Mouse (Mus musculus) left cerebral cortex, adult 8-10 months (tissue): Measurements from ENCODE around the gene Slc25a23. TPM values are rescaled to one million over a fixed set of nuclear protein-coding genes. Genes with fewer than 3 reads are reported as not detected.
"Not testable (repeated sequence)": the region's sequence is repeated elsewhere in the genome, so short reads cannot be mapped to it uniquely, and the experiment has no call there.

Experiments
- DNase-seq, 2 experiments: peaks; one replicate each; pipeline ENCODE4 v3.0.0; 2022; ENCODE audit warnings: low spot score in 2 of 2
- total RNA-seq, 4 experiments: library from RNA; stranded (reverse); gene quantifications; 2 replicates each; pipeline ENCODE4 v1.2.4; 2022

The Slc25a23 gene
- total RNA-seq, 4 experiments from 2014 or later = 313 to 347 (median 323) TPM

- DNase-seq = no peak
These were observed 17.3 kb upstream of the Slc25a23 start for GRCm38 (mm10) chr17:57076916-57077315.

DNA sequence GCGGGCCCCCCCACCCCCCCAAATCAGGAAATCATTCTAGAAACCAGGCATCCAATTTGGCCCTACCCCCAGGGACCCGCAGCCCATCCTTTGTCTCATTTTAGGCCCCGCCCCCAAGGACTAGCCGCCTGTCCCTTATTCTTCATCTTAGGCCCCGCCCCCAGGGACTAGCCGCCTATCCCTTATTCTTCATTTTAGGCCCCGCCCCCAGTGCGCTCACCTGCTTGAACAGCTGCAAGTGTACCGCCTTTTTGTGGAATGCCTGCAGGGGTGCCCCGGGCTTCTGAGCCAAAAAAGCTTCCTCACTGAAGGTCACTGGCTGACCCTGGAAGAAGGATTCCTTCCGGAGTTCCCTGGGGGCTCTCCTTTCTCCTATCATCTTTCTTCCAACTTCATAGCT is 11.0 kb upstream of the Slc25a23 start:
- no peak for DNase-seq

GRCm38 (mm10) chr17:57070272-57070671 is 10.6 kb upstream of the Slc25a23 start:
- DNase-seq = no peak

DNA sequence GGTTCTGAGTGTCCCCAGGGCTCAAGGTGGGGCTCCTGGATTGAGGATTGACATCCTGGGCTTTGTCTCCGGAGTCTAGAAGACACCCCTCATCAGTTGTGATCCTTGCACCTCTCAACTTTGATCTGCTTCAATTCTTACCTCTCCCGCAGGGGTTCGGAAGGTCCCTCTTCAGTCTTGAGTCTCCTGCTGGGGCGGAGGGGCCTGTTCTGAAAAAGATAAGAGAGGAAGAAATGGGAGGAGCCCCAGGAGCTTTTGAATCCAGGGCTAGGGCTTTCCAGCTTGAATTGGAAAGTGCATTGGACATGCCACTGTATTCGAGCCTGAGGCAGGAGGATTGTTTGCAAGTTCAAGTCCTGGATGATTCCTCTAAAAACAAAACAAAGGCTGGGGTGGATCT is 7.2 kb upstream of the Slc25a23 start:
- no peak for DNase-seq

DNA sequence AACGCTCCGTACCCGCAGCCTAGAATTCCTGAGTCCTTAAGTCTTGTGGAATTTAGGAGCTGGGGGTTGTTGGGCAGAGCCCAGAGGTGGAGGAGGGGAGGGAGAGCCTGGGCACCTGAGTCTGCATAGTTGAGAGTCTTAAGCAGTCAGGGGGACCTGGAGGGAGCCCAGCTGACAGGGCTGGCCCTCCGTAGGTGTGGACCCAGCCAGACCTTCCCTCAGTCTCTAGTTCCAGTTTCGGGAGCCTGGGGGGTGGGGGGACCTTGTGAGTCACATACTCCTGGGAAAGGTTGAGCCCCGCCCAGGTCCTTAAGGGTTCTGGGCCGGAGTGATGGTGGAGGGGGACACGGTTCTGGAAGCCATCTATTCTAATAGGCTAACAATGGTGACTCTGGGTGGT is 3.4 kb upstream of the Slc25a23 start:
- DNase-seq = no peak

DNA sequence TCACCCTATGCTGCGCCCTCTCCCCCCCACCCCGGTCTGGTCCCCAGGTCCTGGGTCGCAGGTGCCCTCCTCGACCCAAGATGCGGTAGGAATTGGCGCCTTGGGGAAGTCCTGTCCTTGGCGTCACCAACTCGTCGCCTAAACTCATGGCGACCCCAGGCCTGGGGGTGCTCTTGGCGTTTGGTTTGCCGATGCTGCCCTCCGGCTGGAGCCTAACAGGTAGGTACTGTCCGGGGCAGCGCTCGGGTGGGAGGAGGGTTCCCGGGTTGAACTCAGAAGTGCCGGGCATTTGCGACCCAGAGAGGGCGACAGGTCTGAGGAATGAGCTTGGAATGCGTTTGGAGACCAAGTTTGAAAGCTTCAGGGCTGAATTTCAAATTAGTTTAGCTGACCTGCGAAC is 2.9 kb upstream of the Slc25a23 start:
- no peak for DNase-seq

- no peak for DNase-seq
These were observed 2.4 kb upstream of the Slc25a23 start for GRCm38 (mm10) chr17:57062011-57062521.

DNA sequence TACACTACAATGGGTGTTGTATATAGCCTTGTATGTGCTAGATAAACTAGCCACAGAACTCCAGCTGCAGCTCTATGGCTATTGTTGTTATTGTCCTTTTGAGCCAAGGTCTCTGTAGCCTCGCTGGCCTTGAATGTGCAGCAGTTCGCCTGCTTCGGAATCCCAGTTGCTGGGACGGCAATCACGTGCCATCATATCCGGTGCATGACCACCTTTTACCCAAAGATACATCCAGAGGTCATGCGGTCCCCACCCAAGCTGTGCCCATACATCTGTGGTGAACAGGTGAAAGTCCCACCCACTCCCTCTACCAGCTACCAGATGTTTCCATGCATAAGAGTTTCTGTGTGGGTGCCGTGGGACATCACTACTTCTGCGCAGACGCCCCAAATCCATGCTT is 1.4 kb upstream of the Slc25a23 start:
- DNase-seq = peak in 1 of 2 experiments; percentile 41

DNA sequence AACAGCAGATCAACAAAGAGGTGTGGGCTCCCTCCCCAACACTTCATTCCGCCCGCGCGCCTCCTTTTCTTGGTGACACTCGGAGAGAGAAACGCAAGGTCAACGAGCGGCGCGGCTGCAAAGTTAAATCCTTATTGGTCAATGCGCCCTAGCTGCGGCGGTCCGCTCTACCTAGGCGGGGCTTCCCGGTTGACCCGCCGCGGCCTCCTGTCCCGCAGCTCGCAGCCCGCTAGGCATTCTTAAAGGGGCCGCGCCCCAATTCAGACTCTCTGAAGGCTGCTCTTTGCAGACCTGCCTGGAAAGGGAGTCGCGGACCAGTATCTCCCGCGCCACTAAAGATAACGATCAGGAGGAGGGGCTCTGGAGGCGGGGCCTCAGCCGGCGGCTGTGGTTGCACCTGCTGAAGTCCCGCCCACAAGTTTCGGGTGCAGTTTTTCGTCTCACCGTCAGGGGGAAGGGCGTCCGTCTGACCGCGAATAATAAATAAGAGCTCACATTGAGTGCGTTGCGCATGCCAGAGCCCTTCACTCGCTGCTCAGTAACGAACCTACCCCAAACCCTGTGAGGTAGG is 653 bp upstream of the Slc25a23 start:
- DNase-seq = peak; percentile 95 to 96

GRCm38 (mm10) chr17:57058891-57059485 is 675 bp downstream of the Slc25a23 start, which contains the start of gene Crb3:
Crb3 (plus strand) TSS chr17:57059105.
- peak in 1 of 2 experiments; percentile 52 for DNase-seq

- DNase-seq = no peak
These were observed 3.4 kb downstream of the Slc25a23 start for GRCm38 (mm10) chr17:57056246-57056645.

DNA sequence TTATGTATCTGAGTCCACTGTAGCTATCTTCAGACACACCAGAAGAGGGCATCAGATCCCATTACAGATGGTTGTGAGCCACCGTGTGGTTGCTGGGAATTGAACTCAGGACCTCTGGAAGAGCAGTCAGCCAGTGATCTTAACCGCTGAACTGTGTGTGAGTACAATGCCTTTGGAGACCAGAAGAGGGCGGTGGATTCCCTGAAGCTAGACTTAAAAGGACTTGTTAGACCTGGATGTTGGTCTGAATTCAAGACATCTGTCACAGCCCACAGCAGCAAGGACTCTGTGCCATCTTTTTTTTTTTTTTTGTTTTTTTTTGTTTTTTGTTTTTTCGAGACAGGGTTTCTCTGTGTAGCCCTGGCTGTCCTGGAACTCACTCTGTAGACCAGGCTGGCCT is 8.0 kb downstream of the Slc25a23 start:
- DNase-seq = not testable (repeated sequence)

GRCm38 (mm10) chr17:57048816-57049215 is 10.8 kb downstream of the Slc25a23 start:
- DNase-seq = no peak

DNA sequence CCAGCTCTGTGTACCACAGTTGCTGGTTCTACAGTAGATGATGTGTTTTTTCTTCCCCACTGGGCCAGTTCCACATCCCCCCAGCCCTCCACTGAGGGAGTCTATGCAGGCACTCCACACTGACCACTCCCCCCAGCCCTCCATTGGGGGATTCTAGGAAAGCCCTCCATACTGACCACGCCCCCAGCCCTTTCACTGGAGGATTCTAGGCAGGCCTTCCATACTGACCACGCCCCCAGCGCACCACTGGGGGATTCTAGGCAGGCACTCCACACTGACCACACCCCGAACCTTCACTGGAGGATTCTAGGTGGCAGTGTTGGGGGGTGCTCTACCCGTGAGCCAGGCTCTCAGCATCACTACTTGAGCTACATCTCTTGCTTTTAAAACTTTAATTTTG is 12.3 kb downstream of the Slc25a23 start:
- DNase-seq = no peak

GRCm38 (mm10) chr17:57041554-57041953 is 18.1 kb downstream of the Slc25a23 start, which contains the start of gene Slc25a41:
Slc25a41 (minus strand) TSS chr17:57041654.
- DNase-seq = no peak

- no peak for DNase-seq
These were observed 20.7 kb downstream of the Slc25a23 start for GRCm38 (mm10) chr17:57038978-57039377.

GRCm38 (mm10) chr17:57032854-57033253 is 26.8 kb downstream of the Slc25a23 start:
- DNase-seq = no peak

DNA sequence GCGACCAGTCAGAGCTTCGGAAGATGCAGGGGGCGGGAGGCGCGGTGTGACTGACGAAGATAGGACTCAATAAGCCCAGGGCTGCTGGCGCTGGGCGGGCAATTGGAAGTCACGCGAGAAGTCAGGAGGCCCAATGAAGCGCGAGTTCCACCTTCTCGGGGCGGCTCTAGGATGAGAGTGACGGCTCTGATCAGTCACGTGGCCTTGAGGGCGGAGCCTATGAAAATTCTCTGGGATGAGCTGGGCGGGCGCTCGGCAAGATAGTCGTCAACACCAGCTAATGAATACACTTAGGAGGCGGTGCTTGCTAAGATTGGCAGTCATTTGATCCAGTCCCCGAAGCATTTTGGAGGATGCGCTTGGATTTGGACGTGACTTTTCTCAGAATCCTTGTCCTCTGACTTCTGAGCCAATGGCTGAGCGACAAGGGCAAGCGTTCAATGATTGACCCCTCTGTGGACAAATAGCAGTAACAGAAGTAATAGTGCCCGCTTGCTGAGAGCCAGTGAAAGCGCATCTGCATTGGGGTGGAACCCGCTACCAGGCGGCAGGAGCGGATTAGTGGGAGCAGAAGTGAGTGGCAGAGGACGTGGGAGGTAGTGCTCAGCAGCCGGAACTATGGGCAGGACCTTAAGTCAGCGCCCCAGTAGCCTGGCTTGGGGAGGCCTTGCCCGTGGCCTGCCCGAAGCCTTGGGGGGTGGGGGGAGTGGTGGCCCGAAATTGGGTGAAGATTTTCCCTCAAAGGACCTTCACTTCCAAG is 27.8 kb downstream of the Slc25a23 start:
- DNase-seq = peak; percentile 96 to 100

DNA sequence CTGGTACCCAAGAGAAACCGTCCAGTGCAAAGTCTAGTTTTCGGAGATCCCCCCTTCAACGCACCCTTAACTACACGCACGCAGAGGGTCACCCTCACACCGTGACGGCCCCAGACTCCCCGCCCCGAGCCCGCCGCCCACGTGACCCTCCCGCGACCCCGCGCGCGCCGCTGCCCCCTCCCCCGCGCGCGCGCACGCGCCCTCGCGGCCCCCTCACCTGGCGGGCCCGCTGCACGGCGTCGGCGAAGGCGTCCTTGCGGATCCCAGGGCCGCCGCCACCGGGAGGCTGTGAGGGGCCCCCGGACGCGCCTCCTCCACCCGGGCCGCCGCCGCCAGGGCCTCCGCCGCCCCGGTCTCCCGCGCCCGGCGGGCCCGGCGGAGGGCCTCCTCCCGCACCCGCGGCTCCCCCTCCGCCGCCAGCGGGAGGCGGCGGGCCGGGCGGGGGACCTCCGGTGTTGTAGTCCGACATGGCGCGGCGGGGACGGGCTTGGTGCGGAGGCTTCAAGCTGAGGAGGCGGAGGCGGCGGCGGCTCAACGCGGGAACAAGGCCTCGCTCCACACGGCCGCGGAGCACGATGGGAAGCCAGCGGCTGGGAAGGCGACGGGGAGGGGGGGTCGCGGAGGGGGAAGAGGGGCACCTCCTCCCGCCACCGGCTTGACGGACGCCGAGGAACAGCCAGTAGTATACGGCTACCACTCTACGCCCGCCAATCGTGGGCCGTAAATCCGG is 28.6 kb downstream of the Slc25a23 start, which contains the start of gene Khsrp:
TSS of gene Khsrp (minus strand) at position 592 of the 730 bp plus-strand sequence.
- peak in 1 of 2 experiments; percentile 31 for DNase-seq

GRCm38 (mm10) chr17:57029691-57030090 is 30.0 kb downstream of the Slc25a23 start:
- no peak for DNase-seq

GRCm38 (mm10) chr17:57027471-57027870 is 32.2 kb downstream of the Slc25a23 start:
- DNase-seq = no peak
